Mouse (Mus musculus): Measurements from ENCODE around the gene Clec2h. TPM values are rescaled to one million over a fixed set of nuclear protein-coding genes. Genes with fewer than 3 reads are reported as not detected.
"Not testable (repeated sequence)": the region's sequence is repeated elsewhere in the genome, so short reads cannot be mapped to it uniquely, and the experiment has no call there.

Clec2h gene
- polyA plus RNA-seq, 1 experiment = not detected

GRCm38 (mm10) chr6:128640673-128641072 lies 21.5 kb upstream of the Clec2h start:
- Histone ChIP-seq H3K36me3 (ENCODE audit: control insufficient read depth, insufficient read depth, low read length) (no peaks in the 10 kb centered on the region), H3K27ac (ENCODE audit: control insufficient read depth, insufficient read depth, low read length) (no peak overlapping the region)

DNA sequence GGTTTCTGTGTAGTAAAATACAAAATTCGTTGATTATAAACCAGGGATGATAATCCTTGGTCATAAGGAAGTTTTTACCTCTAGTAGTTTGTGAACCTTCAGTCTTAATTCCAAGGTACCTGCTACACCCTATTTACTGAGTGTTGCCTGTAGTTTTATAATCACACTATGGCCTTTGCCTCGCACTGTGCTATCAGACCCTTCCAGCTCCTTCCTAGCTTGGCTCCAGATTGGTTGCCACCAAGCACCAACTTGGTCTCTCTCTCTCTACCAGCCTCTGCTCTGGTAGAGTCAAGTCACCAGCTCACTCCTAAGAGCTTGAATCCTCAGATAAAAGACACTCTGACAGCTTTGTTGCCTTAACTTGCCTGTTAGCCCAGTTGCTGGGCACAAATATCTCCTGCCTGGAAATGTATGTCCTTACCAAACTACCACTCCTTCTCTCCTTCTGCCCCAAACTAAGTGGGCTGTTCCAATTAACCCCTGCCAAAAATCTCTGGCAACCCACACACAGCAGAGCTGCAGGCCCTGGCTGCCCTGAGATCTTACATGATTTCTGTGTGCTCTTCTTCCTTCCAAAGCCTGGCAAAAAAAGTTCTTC lies 21.0 kb upstream of the Clec2h start:
- Histone ChIP-seq H3K4me3 (ENCODE audit: control insufficient read depth, insufficient read depth, low read length) (no peak overlapping the region), H3K4me1 (replicated peaks; ENCODE audit: control insufficient read depth, insufficient read depth, low read length) (no peaks in the 10 kb centered on the region), H3K36me3 (ENCODE audit: control insufficient read depth, insufficient read depth, low read length) (no peaks in the 10 kb centered on the region), H3K27ac (ENCODE audit: control insufficient read depth, insufficient read depth, low read length) (no peak overlapping the region), H3K27me3 (ENCODE audit: control insufficient read depth, insufficient read depth, low read length) (no peaks in the 10 kb centered on the region)
- no peak for DNase-seq
- 88% methylated on average over 2 of the region's 2 CpGs for WGBS
- no peak for TF ChIP-seq CTCF (IDR thresholded peaks at IDR 0.05; ENCODE audit: borderline replicate concordance, control insufficient read depth, extremely low read depth, insufficient read depth, low read length, poor library complexity)
- no peak for TF ChIP-seq POLR2A (IDR thresholded peaks at IDR 0.05; ENCODE audit: control insufficient read depth, extremely low read depth, insufficient read depth, low read length, poor library complexity)

More at GRCm38 (mm10) chr6:128640673-128641072, 21.5 kb upstream of the Clec2h start:
- Histone ChIP-seq H3K4me3 (ENCODE audit: control insufficient read depth, insufficient read depth, low read length) (no peak overlapping the region), H3K27me3 (ENCODE audit: control insufficient read depth, insufficient read depth, low read length) (no peaks in the 10 kb centered on the region), H3K4me1 (replicated peaks; ENCODE audit: control insufficient read depth, insufficient read depth, low read length) (no peaks in the 10 kb centered on the region)
- TF ChIP-seq POLR2A (IDR thresholded peaks at IDR 0.05; ENCODE audit: control insufficient read depth, extremely low read depth, insufficient read depth, low read length, poor library complexity) (no peak), CTCF (IDR thresholded peaks at IDR 0.05; ENCODE audit: borderline replicate concordance, control insufficient read depth, extremely low read depth, insufficient read depth, low read length, poor library complexity) (no peak)
- WGBS = 100% methylated on average over 1 of the region's 1 CpGs
- DNase-seq = no peak

GRCm38 (mm10) chr6:128643999-128644398 lies 18.2 kb upstream of the Clec2h start:
- Histone ChIP-seq H3K4me3 (ENCODE audit: control insufficient read depth, insufficient read depth, low read length) (no peak overlapping the region), H3K36me3 (ENCODE audit: control insufficient read depth, insufficient read depth, low read length) (no peaks in the 10 kb centered on the region), H3K4me1 (replicated peaks; ENCODE audit: control insufficient read depth, insufficient read depth, low read length) (no peaks in the 10 kb centered on the region), H3K27me3 (ENCODE audit: control insufficient read depth, insufficient read depth, low read length) (no peaks in the 10 kb centered on the region), H3K27ac (ENCODE audit: control insufficient read depth, insufficient read depth, low read length) (no peak overlapping the region)
- TF ChIP-seq CTCF (IDR thresholded peaks at IDR 0.05; ENCODE audit: borderline replicate concordance, control insufficient read depth, extremely low read depth, insufficient read depth, low read length, poor library complexity) (no peak), POLR2A (IDR thresholded peaks at IDR 0.05; ENCODE audit: control insufficient read depth, extremely low read depth, insufficient read depth, low read length, poor library complexity) (no peak)
- DNase-seq = no peak
- WGBS = 41% methylated on average over 2 of the region's 2 CpGs

- not testable (repeated sequence) for H3K4me3 ChIP-seq (ENCODE audit: control insufficient read depth, insufficient read depth, low read length); DNase-seq; H3K4me1 ChIP-seq (replicated peaks; ENCODE audit: control insufficient read depth, insufficient read depth, low read length); H3K27ac ChIP-seq (ENCODE audit: control insufficient read depth, insufficient read depth, low read length); H3K36me3 ChIP-seq (ENCODE audit: control insufficient read depth, insufficient read depth, low read length); H3K27me3 ChIP-seq (ENCODE audit: control insufficient read depth, insufficient read depth, low read length)
- WGBS = 97% methylated on average over 20 of the region's 20 CpGs
These were observed 17.5 kb upstream of the Clec2h start for GRCm38 (mm10) chr6:128644694-128645093.

- not testable (repeated sequence) for H3K4me1 ChIP-seq (replicated peaks; ENCODE audit: control insufficient read depth, insufficient read depth, low read length); H3K27me3 ChIP-seq (ENCODE audit: control insufficient read depth, insufficient read depth, low read length); H3K27ac ChIP-seq (ENCODE audit: control insufficient read depth, insufficient read depth, low read length); H3K36me3 ChIP-seq (ENCODE audit: control insufficient read depth, insufficient read depth, low read length); DNase-seq; H3K4me3 ChIP-seq (ENCODE audit: control insufficient read depth, insufficient read depth, low read length)
- WGBS = 95% methylated on average over 12 of the region's 12 CpGs
These were observed 16.5 kb upstream of the Clec2h start for GRCm38 (mm10) chr6:128645708-128646107.

GRCm38 (mm10) chr6:128649681-128650080 lies 12.5 kb upstream of the Clec2h start:
- Histone ChIP-seq H3K27ac (ENCODE audit: control insufficient read depth, insufficient read depth, low read length) (no peak overlapping the region), H3K4me3 (ENCODE audit: control insufficient read depth, insufficient read depth, low read length) (no peak overlapping the region)

GRCm38 (mm10) chr6:128650187-128650586 lies 12.0 kb upstream of the Clec2h start:
- H3K27me3 ChIP-seq (ENCODE audit: control insufficient read depth, insufficient read depth, low read length) = no peaks in the 10 kb centered on the region
- TF ChIP-seq POLR2A (IDR thresholded peaks at IDR 0.05; ENCODE audit: control insufficient read depth, extremely low read depth, insufficient read depth, low read length, poor library complexity) (no peak), CTCF (IDR thresholded peaks at IDR 0.05; ENCODE audit: borderline replicate concordance, control insufficient read depth, extremely low read depth, insufficient read depth, low read length, poor library complexity) (no peak)
- no peaks in the 10 kb centered on the region for H3K36me3 ChIP-seq (ENCODE audit: control insufficient read depth, insufficient read depth, low read length)
- WGBS = 100% methylated on average over 1 of the region's 1 CpGs
- no peak overlapping the region for H3K4me3 ChIP-seq (ENCODE audit: control insufficient read depth, insufficient read depth, low read length)
- H3K27ac ChIP-seq (ENCODE audit: control insufficient read depth, insufficient read depth, low read length) = no peak overlapping the region
- no peaks in the 10 kb centered on the region for H3K4me1 ChIP-seq (replicated peaks; ENCODE audit: control insufficient read depth, insufficient read depth, low read length)
- no peak for DNase-seq

More at GRCm38 (mm10) chr6:128649681-128650080, 12.5 kb upstream of the Clec2h start:
- 96% methylated on average over 3 of the region's 3 CpGs for WGBS
- TF ChIP-seq CTCF (IDR thresholded peaks at IDR 0.05; ENCODE audit: borderline replicate concordance, control insufficient read depth, extremely low read depth, insufficient read depth, low read length, poor library complexity) (no peak), POLR2A (IDR thresholded peaks at IDR 0.05; ENCODE audit: control insufficient read depth, extremely low read depth, insufficient read depth, low read length, poor library complexity) (no peak)
- no peaks in the 10 kb centered on the region for H3K27me3 ChIP-seq (ENCODE audit: control insufficient read depth, insufficient read depth, low read length)
- no peaks in the 10 kb centered on the region for H3K4me1 ChIP-seq (replicated peaks; ENCODE audit: control insufficient read depth, insufficient read depth, low read length)
- H3K36me3 ChIP-seq (ENCODE audit: control insufficient read depth, insufficient read depth, low read length) = no peaks in the 10 kb centered on the region
- no peak for DNase-seq

GRCm38 (mm10) chr6:128650827-128651226 lies 11.4 kb upstream of the Clec2h start:
- 95% methylated on average over 7 of the region's 7 CpGs for WGBS
- H3K36me3 ChIP-seq (ENCODE audit: control insufficient read depth, insufficient read depth, low read length); H3K4me3 ChIP-seq (ENCODE audit: control insufficient read depth, insufficient read depth, low read length); H3K27ac ChIP-seq (ENCODE audit: control insufficient read depth, insufficient read depth, low read length); H3K27me3 ChIP-seq (ENCODE audit: control insufficient read depth, insufficient read depth, low read length); DNase-seq; H3K4me1 ChIP-seq (replicated peaks; ENCODE audit: control insufficient read depth, insufficient read depth, low read length): not testable (repeated sequence)
